Comparison of ENCODE assay signal across 18 mouse cellular contexts in genomic region chr4:58825921-58826320, GRCm38 (mm10). TPM values are rescaled to one million over a fixed set of nuclear protein-coding genes. Genes with fewer than 3 reads are reported as not detected.
A peak's percentile ranks its signal among the peaks of the same experiment; 100 is the strongest.
DNase-seq lines count a peak whose midpoint lies in the region.
"Had no signal": no experiment of that assay in that cellular context is flagged by ENCODE, and none has a peak within 500 bp of the region (broad histone marks: within the 10 kb centered on the region; RNA-seq: fewer than 3 reads in every experiment).

No protein-coding gene starts in this region.

- peak; percentile 89 for DNase-seq in heart, adult 11 months
- no peak for DNase-seq in heart, embryonic 10.5 days (ENCODE audit: low spot score)
- DNase-seq in 3T3-L1 (ENCODE audit: low read depth, low spot score) (peak; percentile 97), adipocyte (ENCODE audit: low spot score) (peak; percentile 43)
- peak; percentile 47 for DNase-seq in gastrocnemius, adult 18-20 months (ENCODE audit: low spot score)
- DNase-seq in left cerebral cortex, adult 8-10 months (ENCODE audit: low spot score in 2 of 2): no peak
- DNase-seq in midbrain, embryonic 10.5 days (ENCODE audit: low spot score): no peak
- no peak for DNase-seq in B cell, adult 2 months
- DNase-seq: lung, postnatal 4 days; thymus, adult 2 months had no signal

- no peak overlapping the region for H3K4me3 ChIP-seq in heart, embryonic 10.5 days
- no peak overlapping the region for H3K4me3 ChIP-seq in midbrain, embryonic 10.5 days
- H3K4me3 ChIP-seq: forebrain, embryonic 10.5 days; heart, embryonic 13.5 days; midbrain, embryonic 12.5 days; myocyte had no signal

- H3K27me3 ChIP-seq in heart, embryonic 10.5 days (ENCODE audit: insufficient read depth, poor library complexity, severe bottlenecking): no peaks in the 10 kb centered on the region
- no peaks in the 10 kb centered on the region for H3K27me3 ChIP-seq in midbrain, embryonic 10.5 days (ENCODE audit: low read depth, poor library complexity, severe bottlenecking)
- H3K27me3 ChIP-seq: heart, embryonic 13.5 days; midbrain, embryonic 12.5 days had no signal

- WGBS in heart, embryonic 10.5 days: 89% methylated on average over 4 of the region's 4 CpGs
- WGBS in midbrain, embryonic 10.5 days: 89% methylated on average over 4 of the region's 4 CpGs

- no peaks in the 10 kb centered on the region for H3K4me1 ChIP-seq in heart, embryonic 10.5 days
- no peaks in the 10 kb centered on the region for H3K4me1 ChIP-seq in midbrain, embryonic 10.5 days
- H3K4me1 ChIP-seq: forebrain, embryonic 10.5 days; heart, embryonic 13.5 days; midbrain, embryonic 12.5 days had no signal

- H3K36me3 ChIP-seq in heart, embryonic 10.5 days: peaks cover 63% of the 10 kb centered on the region
- peaks cover 83% of the 10 kb centered on the region for H3K36me3 ChIP-seq in midbrain, embryonic 10.5 days

- H3K27ac ChIP-seq in heart, embryonic 10.5 days: no peak overlapping the region
- H3K27ac ChIP-seq in midbrain, embryonic 10.5 days (replicated peaks): no peak overlapping the region
- H3K27ac ChIP-seq: forebrain, embryonic 10.5 days; heart, embryonic 13.5 days; midbrain, embryonic 12.5 days had no signal

- no peaks in the 10 kb centered on the region for H3K9me3 ChIP-seq in heart, embryonic 10.5 days
- no peaks in the 10 kb centered on the region for H3K9me3 ChIP-seq in midbrain, embryonic 10.5 days (replicated peaks)
- H3K9me3 ChIP-seq: forebrain, embryonic 10.5 days; heart, embryonic 13.5 days; midbrain, embryonic 12.5 days had no signal

RNA-seq across cellular contexts. Expression of gene Olfr267, which starts 38.4 kb away (rescaled TPM):
- 0.07 TPM in 1 of 2 replicates, not detected in the other for polyA plus RNA-seq in heart, embryonic 10.5 days (2016; fragmentation: Nextera tagmentation; extraction: Ambion mirVana)
- under 1 TPM in 1 of 2 experiments, not detected in 1; 0.21 TPM for total RNA-seq in gastrocnemius, adult 18-20 months (2021)
- total RNA-seq in left cerebral cortex, adult 8-10 months (2022): under 1 TPM in 3 of 4 experiments, not detected in 1; 0.24 to 0.46 (median 0.33) TPM
- not detected in 2 replicates for polyA plus RNA-seq in midbrain, embryonic 10.5 days (2016; fragmentation: Nextera tagmentation; extraction: Ambion mirVana)
- polyA plus RNA-seq: embryonic facial prominence, embryonic 11.5 days; forebrain, embryonic 10.5 days; heart, embryonic 13.5 days; intestine, embryonic 14.5 days; kidney, embryonic 16.5 days; liver, embryonic 16.5 days; myocyte; thymus, adult 2 months had no signal

Comparison
In these comparisons a context has a peak if more than half of its experiments do, and no peak if none do; other contexts are left out.
1. DNase-seq: peak in heart, adult 11 months (single experiment), 3T3-L1 (single experiment), adipocyte (single experiment) and gastrocnemius, adult 18-20 months (single experiment); none in heart, embryonic 10.5 days (single experiment), left cerebral cortex, adult 8-10 months (0 of 2), midbrain, embryonic 10.5 days (single experiment) and B cell, adult 2 months (0 of 2).